10 mouse cellular contexts compared by ENCODE assay signal in genomic region chr2:120279961-120280360, GRCm38 (mm10). TPM values are rescaled to one million over a fixed set of nuclear protein-coding genes. Genes with fewer than 3 reads are reported as not detected.
DNase-seq lines count a peak whose midpoint lies in the region; ATAC-seq and TF ChIP-seq lines count a peak whose summit lies in the region.
"Had no signal": no experiment of that assay in that cellular context is flagged by ENCODE, and none has a peak within 500 bp of the region (broad histone marks: within the 10 kb centered on the region; RNA-seq: fewer than 3 reads in every experiment).

No protein-coding gene starts in this region.

- H3K4me3 ChIP-seq in kidney, adult 2 months (ENCODE audit: insufficient read depth, low read depth, low read length), result no peak overlapping the region
- no peak overlapping the region for H3K4me3 ChIP-seq in kidney, embryonic 14.5 days (ENCODE audit: low read length)
- H3K4me3 ChIP-seq in olfactory bulb, adult 2 months (ENCODE audit: insufficient read depth, low read depth, low read length), result no peak overlapping the region

- H3K27me3 ChIP-seq in kidney, adult 2 months (replicated peaks; ENCODE audit: control insufficient read depth, insufficient read depth, low read length), result no peaks in the 10 kb centered on the region
- no peaks in the 10 kb centered on the region for H3K27me3 ChIP-seq in kidney, embryonic 14.5 days (ENCODE audit: control insufficient read depth, insufficient read depth, low read length)

- H3K4me2 ChIP-seq in kidney, embryonic 14.5 days (replicated peaks; ENCODE audit: low read depth, low read length), result no peak overlapping the region

- WGBS in kidney, adult 2 months, result 14% methylated on average over 8 of the region's 8 CpGs
- WGBS in kidney, embryonic 14.5 days, result 14% methylated on average over 8 of the region's 8 CpGs
- 11% methylated on average over 8 of the region's 8 CpGs for WGBS in olfactory bulb, adult 2 months

- peak; percentile 82 for TF ChIP-seq CTCF in kidney, adult 2 months (conservative IDR thresholded peaks at IDR 0.05; ENCODE audit: insufficient read depth, insufficient read length, low read depth, low read length)
- peak; percentile 61; the same call in 1 of the 2 replicates for TF ChIP-seq CTCF in olfactory bulb, adult 2 months (IDR thresholded peaks at IDR 0.05; ENCODE audit: insufficient read depth, low read depth, low read length)

- no peaks in the 10 kb centered on the region for H3K36me3 ChIP-seq in kidney, adult 2 months (ENCODE audit: control insufficient read depth, insufficient read depth, low read length)
- no peaks in the 10 kb centered on the region for H3K36me3 ChIP-seq in kidney, embryonic 14.5 days (ENCODE audit: control insufficient read depth, insufficient read depth, low read length)

- intact Hi-C loops in heart, postnatal 14 days (cut with DNase I), result loop anchor here (5.0 kb wide), 2 partner anchors 108 to 198 kb away; no protein-coding TSS in a partner anchor
- intact Hi-C loops in left cerebral cortex, postnatal 4 days (cut with DNase I), result loop anchor here (5.0 kb wide), 2 partner anchors 93 to 108 kb away; no protein-coding TSS in a partner anchor

- H3K4me1 ChIP-seq in kidney, adult 2 months (ENCODE audit: control insufficient read depth, insufficient read depth, low read length), result no peaks in the 10 kb centered on the region
- no peaks in the 10 kb centered on the region for H3K4me1 ChIP-seq in kidney, embryonic 14.5 days (ENCODE audit: control insufficient read depth, insufficient read depth, low read length)
- no peaks in the 10 kb centered on the region for H3K4me1 ChIP-seq in olfactory bulb, adult 2 months (ENCODE audit: control insufficient read depth, insufficient read depth, low read length)

- no peak for ATAC-seq in kidney, embryonic 14.5 days (ENCODE audit: low FRiP score, low TSS enrichment)

- H3K9me3 ChIP-seq in kidney, embryonic 14.5 days (ENCODE audit: control insufficient read depth, low read length), result no peaks in the 10 kb centered on the region

- H3K27ac ChIP-seq in kidney, adult 2 months (ENCODE audit: insufficient read depth, low read depth, low read length), result no peak overlapping the region
- no peak overlapping the region for H3K27ac ChIP-seq in kidney, embryonic 14.5 days (ENCODE audit: low read depth, low read length)
- H3K27ac ChIP-seq in olfactory bulb, adult 2 months (ENCODE audit: insufficient read depth, low read depth, low read length), result no peak overlapping the region

- no peak for TF ChIP-seq POLR2A in kidney, adult 2 months (IDR thresholded peaks at IDR 0.05; ENCODE audit: low read depth, low read length)
- no peak for TF ChIP-seq POLR2A in olfactory bulb, adult 2 months (IDR thresholded peaks at IDR 0.05; ENCODE audit: insufficient read depth, low read depth, low read length)

- peak; percentile 57 for DNase-seq in kidney, adult 2 months
- DNase-seq in R1 (ENCODE audit: low read depth, low spot score), result peak; percentile 63
- peak; percentile 40 to 59 for DNase-seq in cerebellum, postnatal 4 days (ENCODE audit: low spot score in 2 of 2)
- DNase-seq in heart, postnatal 14 days, result peak; percentile 40 to 64
- DNase-seq in left cerebral cortex, postnatal 4 days, result peak; percentile 62
- peak; percentile 72 for DNase-seq in thymus, postnatal 4 days

- no peak overlapping the region for H3K9ac ChIP-seq in kidney, embryonic 14.5 days (ENCODE audit: low read depth, low read length)

RNA-seq across cellular contexts. Expression of gene Pla2g4d, which starts 9.0 kb away (rescaled TPM):
- 0.03 TPM in 1 of 2 replicates, not detected in the other for polyA plus RNA-seq in kidney, adult 2 months (2012; rRNA removed)
- polyA plus RNA-seq in kidney, embryonic 14.5 days (2014; fragmentation: Nextera tagmentation; extraction: Ambion mirVana), result not detected in 2 replicates
- not detected for total RNA-seq in heart, postnatal 14 days (2021)
- under 1 TPM; 0.40 to 0.62 TPM for total RNA-seq in left cerebral cortex, postnatal 4 days (2021)
- polyA plus RNA-seq in olfactory bulb, adult 2 months (2012; ENCODE audit: insufficient read depth, insufficient read length, low replicate concordance, missing spikeins), result not detected in 2 replicates
- total RNA-seq: gastrocnemius, postnatal 4 days; neutrophil, adult 5-6 weeks had no signal

RNA-seq across cellular contexts. Expression of gene Pla2g4f, which starts 34.0 kb away (rescaled TPM):
- 0.04 and 0.25 TPM in 2 replicates for polyA plus RNA-seq in kidney, adult 2 months (2012; rRNA removed)
- polyA plus RNA-seq in kidney, embryonic 14.5 days (2014; fragmentation: Nextera tagmentation; extraction: Ambion mirVana), result not detected in 2 replicates
- not detected for total RNA-seq in heart, postnatal 14 days (2021)
- not detected for total RNA-seq in left cerebral cortex, postnatal 4 days (2021)
- not detected in 2 replicates for polyA plus RNA-seq in olfactory bulb, adult 2 months (2012; ENCODE audit: insufficient read depth, insufficient read length, low replicate concordance, missing spikeins)

RNA-seq across cellular contexts. Expression of gene Pla2g4e, which starts 34.8 kb away (rescaled TPM):
- polyA plus RNA-seq in kidney, adult 2 months (2012; rRNA removed), result 0.01 and 0.33 TPM in 2 replicates
- not detected in 2 replicates for polyA plus RNA-seq in kidney, embryonic 14.5 days (2014; fragmentation: Nextera tagmentation; extraction: Ambion mirVana)
- 1 to 10 TPM; 3.6 to 3.8 TPM for total RNA-seq in heart, postnatal 14 days (2021)
- total RNA-seq in left cerebral cortex, postnatal 4 days (2021), result 10 to 100 TPM; 42.0 to 42.3 TPM
- polyA plus RNA-seq in olfactory bulb, adult 2 months (2012; ENCODE audit: insufficient read depth, insufficient read length, low replicate concordance, missing spikeins), result not detected in 2 replicates
- total RNA-seq: neutrophil, adult 5-6 weeks had no signal
